Mouse (Mus musculus) heart, adult 18-20 months (tissue): ENCODE measurements around the gene Gpr137. TPM values are rescaled to one million over a fixed set of nuclear protein-coding genes. Genes with fewer than 3 reads are reported as not detected.
"Not testable (repeated sequence)": the region's sequence is repeated elsewhere in the genome, so short reads cannot be mapped to it uniquely, and the experiment has no call there.

Source experiments
- DNase-seq, 2 experiments: peaks; one replicate each; pipeline ENCODE4 v3.0.0; 2021 to 2022; ENCODE audit warnings: mixed read lengths in 1 of 2
- long read RNA-seq, 2 experiments: library from polyadenylated mRNA; stranded (forward); transcript quantifications; one replicate each; pipeline ENCODE4 v2.0.0; 2021
- total RNA-seq, 2 experiments: library from RNA; stranded (reverse); gene quantifications; 2 replicates each; pipeline ENCODE4 v1.2.3; 2021

Gene Gpr137
- total RNA-seq = 10 to 100 TPM; 32.4 to 33.0 TPM
- long read RNA-seq, experiment 1, transcript Gpr137-205 (7 exons, 1,858 nt) = major isoform, 7 of 11 reads
- long read RNA-seq, experiment 1, partial matches to known transcripts = 1 of 11 reads
- long read RNA-seq, experiment 1, other reads (novel, unspliced or antisense) = 2 of 11 reads
- long read RNA-seq, experiment 2, partial matches to known transcripts = 0 of 7 reads
- long read RNA-seq, experiment 2, other reads (novel, unspliced or antisense) = 4 of 7 reads

DNA sequence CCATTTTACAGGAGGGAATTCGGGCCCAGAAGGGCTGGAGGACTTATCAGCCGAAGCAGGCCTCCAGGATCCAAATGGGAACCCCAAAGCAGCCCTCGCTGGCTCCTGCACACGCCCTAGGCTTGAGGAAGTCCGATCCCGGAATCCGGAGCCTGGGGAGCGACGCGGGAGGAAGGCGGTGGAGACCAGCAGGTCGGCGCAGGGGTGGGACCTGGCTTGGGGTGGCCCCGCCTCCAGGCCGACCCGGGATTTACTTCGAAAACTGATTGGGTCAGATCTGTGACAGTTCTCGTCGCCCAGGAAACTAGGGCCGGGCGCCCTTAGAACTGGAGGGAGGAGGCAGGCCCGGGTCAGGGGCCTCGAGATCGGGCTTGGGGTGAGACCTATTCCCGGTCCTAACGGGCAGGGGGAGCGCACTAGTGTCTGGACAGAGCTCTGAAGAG lies at the start of gene Gpr137:
Gpr137 (minus strand) TSS at position 232 of the 443 bp plus-strand sequence.
- DNase-seq = peak; percentile 95 to 99

DNA sequence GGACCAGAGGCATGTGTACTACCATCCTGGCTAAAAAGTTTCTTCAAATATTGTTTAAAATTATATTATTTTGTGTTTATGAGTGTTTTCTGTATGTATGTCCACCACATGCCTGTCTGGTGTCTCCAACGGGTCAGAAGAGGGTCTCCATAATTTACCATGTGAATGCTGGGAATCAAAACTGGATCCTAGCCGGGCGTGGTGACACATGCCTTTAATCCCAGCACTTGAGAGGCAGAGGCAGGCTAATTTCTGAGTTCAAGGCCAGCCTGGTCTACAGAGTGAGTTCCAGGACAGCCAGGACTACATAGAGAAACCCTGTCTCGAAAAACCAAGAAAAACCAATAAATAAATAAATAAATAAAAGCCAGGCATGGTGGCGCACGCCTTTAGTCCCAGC lies 48.9 kb upstream of the Gpr137 start:
- DNase-seq = not testable (repeated sequence)

DNA sequence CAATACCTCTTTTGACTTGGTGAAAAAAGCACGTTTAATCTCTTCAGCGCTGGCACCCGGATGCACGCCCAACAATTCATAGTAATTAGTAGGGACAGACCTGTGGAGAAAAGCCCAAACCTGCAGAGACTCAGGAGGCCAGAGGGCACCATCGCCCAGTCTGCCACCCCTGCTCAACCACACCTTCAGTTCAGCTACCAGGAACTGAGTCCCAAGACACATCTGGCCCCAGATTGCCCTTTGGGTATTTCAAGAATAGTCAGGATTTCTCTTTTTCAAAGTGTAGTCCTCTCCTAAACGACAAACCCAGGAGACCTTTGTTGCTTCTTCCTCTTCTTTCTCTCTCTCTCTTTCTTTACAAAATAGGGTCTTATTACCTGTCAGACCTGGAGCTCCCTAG lies 48.4 kb upstream of the Gpr137 start:
- no peak for DNase-seq

DNA sequence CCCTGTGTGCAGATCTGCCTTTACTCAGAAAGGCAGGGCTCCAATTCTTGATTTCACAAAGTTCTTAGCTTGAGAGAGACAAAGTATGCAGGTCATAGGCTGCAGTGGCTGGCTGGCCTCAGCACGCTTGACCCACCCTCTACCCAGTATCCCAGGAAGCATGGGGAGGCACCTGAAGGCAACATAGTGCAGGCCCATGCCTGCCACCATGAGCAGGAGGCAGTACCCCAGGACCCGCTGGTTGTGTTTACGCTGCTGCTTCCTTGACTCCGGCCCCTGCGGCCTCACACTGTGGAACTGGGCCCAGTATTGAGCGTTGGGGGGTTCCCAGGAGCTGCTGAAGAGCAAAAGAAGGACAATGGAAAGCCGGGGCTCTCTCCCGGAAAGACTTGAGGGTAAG lies 47.0 kb upstream of the Gpr137 start:
- DNase-seq = no peak

DNA sequence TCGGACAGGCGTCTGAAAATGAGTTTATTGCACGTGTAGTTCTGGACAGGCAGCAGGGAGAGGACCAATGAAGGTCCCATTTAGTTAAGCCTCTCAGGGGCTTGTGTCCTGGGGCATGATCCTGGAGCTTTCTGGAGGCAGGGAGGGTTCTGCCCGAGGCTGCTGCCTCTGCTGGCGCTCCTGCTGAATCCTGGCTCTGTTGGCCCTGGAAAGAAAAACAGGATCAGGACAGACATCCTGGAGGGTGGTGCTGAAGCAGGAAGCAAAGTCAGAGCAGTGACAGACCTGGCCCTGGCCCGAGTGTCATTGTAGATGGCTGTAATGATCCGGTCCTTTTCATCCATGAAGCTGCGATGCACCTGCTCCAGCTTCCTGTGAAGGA lies 45.6 kb upstream of the Gpr137 start:
- DNase-seq = no peak

DNA sequence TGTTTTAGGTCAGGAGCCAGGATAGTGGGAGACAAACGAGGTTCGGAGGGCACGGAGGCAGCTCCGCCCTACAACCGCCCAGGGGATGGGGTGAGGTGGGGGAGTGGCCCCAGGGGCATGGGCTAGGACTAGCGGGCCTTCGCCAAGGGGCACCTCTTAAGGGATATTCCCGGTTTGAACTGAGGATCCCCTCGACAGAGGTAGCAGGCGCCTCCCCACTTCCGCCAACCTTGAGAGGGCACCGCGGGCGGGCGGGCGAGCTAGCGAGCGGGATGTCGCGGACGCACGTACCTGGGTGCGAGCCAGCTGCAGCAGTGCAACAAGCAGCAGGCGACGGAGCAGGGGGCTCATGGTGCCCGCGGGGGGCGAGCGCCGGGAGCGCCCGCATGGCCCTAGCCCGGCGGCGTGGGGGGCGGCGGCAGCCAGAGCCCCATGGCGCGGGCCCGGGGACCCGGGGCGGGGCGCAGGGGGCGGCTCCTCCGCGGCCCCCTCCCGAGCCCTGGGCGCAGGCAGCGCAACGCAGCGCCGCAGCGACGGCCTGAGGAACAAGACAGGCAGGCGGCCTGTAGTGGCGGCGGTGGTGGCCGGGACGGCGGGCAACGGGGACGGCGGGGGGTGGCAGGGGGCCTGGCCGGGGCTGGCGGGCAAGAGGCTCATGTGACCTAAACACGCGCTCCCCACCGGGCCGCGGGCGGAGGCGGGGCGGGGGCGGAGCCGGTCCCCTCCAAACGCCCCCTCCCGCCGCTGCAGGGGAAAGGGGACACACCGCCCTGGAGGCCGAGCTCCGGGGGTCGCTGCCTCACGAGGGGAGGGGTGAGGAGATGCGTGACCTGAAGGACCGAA lies 45.0 kb upstream of the Gpr137 start, which contains the start of gene Vegfb:
Vegfb (minus strand) TSS at position 591 of the 843 bp plus-strand sequence.
- DNase-seq = peak; percentile 81

DNA sequence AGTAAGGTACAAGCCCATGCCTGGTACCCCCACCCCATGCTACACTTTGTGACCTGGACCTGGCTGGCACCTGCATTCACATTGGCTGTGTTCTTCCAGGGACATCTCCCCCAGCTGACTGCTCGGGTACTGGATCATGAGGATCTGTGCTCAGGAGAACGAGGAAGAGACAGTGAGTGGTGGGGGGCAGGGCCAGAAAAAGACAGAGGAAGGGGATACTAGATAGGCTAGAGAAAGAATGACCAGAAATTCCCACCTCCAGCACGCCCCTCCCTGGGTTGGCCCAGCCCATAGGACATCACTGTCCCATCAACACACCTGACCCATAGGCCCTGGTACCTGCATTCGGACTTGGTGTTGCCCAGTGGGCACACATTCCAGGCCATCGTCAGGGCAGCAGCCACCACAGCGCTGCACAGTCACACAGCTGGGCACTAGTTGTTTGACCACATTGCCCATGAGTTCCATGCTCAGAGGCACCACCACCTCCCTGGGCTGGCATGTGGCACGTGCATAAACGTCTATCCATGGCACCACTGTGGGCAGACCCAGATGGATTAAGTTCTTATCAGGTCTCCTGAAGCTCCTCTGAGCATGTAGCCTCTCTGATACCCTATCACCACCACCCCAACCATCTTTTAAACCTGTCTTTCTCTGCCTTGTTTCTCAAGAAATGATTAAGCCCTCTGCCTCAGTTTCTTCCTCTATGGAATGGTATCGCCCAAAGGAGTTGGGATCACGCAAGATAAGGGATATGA lies 43.9 kb upstream of the Gpr137 start:
- no peak for DNase-seq

DNA sequence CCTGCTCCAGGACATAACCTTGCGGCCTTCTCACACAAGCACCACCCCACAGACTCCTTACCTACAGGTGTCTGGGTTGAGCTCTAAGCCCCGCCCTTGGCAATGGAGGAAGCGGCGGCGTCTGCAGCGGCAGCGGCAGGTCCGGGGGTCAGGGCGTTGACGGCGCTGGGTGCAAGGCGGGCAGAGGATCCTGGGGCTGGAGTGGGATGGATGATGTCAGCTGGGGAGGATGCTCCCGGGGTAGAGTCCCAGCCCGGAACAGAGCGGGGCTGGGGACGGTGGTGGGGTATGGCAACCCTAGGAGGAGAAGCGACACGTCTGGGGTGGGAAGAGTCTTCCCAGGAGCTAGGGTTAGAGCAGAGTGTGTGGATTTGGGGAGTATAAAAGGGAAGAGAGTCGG lies 43.0 kb upstream of the Gpr137 start:
- DNase-seq = no peak

DNA sequence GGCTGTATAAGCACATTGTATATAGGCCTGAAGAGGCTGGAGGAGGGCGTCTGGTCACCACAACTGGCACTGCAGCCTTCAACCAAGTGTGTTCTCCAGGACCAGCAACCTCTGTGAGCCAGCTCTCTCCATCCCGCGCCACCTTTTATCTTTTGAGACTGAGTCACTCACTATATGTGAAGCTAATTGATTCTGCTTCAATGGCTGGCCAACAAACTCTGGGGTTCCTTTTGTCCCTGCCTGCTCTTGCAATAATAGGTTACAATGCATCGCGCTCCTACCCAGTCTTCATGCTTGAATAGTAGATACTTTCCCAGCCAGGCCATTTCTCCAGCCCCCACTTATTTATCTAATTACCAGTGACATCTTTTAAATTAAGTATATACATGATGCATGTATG lies 41.3 kb upstream of the Gpr137 start:
- DNase-seq = no peak

DNA sequence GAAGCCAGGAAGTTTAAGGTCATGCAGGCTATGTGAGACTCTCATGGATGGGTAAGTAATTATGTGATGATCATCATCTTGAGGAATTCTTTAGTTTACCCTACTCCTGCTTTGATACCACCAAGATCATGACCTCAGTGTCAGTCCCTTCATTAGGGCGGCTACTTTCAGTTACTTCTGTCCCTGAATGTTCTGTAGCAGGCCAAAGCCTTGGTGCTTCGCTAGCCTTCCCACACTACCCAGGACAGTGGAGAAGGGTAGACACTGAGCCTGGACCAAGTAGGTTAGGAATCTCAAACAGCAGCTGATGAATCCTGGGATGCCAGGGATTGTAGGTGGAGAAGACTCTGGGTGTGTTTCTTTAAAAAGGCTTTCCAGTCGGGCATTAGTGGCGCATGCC lies 39.2 kb upstream of the Gpr137 start:
- DNase-seq = no peak

DNA sequence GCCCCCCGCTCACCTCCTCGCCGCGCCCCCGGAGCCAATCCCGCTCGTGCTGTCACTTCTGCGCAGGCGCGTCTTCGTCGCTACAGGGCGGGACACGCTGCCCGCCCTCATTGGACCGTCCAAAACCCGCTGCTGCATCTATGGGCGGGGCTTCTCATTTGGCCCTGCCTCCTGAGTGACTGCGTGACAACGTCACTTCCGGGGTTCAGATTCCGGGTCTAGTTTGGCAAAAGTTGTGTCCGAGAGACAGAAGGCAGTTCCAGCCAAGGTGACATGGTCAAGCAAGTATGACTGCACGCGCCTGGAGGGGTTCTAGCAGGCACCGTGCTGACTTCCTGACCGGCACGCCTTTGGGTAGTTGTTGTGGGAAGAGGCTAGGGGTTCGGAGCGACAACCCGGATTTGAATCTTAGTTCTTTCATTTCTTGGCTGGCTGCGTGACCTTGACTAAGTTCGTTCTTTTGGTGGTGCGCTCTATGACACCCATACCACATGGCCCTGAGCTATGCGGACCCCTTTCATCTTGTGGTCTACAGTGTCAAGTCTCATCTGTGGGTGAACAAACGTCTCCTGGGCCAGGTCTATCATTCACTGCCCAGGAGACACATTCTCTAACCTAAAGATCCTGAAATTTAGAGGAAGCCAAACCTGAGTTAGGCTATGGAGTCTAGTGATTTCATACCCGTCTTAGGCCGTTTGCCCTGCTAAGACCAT lies 38.3 kb upstream of the Gpr137 start, which contains the start of gene Fkbp2:
Fkbp2 (minus strand) TSS at position 121 of the 713 bp plus-strand sequence.
- peak; percentile 99 for DNase-seq

DNA sequence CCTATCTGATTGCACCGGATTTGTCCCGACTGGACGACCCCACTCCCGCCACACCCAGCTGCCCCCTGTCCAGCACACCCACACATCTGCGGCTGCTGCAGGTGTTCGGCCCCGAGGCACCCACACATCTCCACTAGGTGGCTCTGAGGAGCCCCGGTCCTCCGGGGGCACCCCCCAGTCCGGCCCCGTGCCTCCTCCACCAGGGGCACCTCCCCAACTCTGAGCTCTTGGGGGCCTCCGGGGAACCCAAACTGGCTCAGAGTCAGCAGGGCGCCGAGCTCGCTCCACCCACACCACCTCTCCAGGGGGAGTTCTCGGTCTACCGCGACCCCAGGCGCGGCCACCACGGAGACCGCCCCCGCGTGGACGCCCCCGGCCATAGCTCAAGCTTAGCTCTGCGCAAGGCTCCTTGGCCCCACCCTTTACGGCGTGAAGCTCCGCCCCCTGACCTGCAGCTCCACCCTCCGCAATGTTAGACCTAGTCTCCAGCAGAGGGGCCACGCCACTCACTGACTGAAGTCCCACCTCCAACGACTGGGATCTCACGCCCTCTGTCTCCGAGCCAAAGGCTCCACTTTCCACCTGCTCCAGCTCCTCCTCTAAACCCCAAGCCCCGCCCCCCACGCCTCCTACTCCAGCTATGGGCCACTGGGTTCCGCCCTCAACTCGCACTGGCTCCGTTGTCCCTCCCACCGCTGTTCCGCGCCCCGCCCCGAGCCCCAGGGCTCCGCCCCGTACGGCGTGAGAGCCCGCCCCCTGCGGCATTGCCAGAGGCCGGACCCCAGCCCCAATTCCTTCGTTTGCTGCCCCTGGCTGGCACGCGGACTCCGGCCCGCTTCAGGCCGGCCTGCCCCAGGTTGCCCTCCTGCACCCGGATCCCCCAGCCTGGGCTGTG lies 37.5 kb upstream of the Gpr137 start:
- DNase-seq = peak; percentile 100

DNA sequence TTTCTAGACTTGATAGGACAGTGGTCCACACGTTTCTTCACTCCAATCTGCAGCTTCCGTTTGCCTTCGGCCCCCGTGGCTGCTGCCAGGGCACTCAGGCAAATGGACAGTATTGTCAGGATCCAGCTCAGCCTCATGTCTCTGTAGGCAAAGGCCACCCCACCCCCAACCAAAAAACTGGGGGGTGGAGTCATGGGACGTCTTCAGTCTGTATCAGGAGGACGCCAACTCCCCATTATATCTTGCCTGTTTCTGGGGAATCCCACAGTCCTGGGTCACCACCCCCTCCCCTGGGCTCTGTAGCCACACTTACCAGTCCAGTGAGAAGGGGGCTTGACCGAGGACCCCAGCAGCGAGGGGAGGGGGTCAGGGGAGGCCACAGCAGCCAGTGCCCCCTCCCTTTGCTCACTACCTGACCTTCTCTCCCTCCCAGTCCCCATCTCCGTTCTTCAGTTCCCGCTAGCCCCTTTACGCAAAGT lies 36.8 kb upstream of the Gpr137 start:
- peak in 1 of 2 experiments; percentile 53 for DNase-seq

DNA sequence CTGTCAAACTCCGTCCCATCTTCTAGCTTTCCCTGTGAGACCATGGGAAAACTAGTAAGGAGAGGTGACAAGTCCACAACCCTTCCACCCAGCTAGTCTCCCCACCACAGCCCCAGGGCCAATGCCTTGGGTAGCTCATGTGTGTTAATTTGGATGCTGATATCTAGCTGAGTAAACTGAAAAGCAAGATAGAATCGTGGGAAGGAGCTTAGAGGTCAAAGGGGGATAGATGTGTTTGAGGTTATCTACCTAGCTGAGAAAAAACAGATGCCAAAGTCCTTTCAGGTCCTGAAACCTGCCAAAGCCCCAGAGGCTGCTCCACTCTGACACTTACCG lies 36.3 kb upstream of the Gpr137 start:
- DNase-seq = no peak

DNA sequence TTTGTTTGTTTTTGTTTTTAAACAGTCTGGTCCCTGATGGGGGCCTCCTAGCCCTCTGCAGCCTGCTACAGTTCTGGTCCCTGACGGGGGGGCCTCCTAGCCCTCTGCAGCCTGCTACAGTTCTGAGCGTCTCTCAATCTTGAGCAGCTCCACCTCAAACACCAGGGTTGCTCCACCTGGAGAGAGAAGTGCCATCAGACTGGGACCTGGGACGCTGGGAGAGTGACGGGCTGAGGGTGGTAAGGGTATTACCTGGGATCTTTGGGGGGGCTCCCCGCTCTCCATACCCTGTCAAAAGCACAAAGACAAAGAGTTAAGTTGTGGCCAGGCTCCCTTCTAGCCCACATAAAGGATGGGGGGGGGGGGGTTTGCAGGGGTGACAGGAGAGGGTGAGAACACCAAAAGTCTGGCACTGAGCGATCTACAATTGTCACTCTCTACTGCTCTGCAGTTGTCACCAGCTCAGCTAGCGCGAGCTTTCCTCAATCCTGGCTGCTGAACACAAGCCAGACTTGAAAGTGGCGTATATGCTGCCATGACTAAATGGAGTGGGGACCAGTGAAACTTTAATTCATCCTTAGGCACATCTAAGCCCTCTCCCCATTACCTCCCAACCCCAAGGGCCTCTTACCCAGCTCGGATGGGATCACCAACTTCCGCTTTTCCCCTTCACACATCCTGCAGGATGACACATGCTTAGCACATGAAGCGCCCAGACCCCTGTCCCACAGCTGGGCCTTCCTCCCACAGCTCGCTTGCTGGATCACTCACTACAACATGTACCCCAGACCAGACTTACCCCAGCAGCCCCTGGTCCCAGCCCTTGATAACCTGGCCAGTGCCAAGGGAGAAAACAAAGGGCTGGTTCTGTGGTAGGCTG lies 35.7 kb upstream of the Gpr137 start:
- DNase-seq = no peak

DNA sequence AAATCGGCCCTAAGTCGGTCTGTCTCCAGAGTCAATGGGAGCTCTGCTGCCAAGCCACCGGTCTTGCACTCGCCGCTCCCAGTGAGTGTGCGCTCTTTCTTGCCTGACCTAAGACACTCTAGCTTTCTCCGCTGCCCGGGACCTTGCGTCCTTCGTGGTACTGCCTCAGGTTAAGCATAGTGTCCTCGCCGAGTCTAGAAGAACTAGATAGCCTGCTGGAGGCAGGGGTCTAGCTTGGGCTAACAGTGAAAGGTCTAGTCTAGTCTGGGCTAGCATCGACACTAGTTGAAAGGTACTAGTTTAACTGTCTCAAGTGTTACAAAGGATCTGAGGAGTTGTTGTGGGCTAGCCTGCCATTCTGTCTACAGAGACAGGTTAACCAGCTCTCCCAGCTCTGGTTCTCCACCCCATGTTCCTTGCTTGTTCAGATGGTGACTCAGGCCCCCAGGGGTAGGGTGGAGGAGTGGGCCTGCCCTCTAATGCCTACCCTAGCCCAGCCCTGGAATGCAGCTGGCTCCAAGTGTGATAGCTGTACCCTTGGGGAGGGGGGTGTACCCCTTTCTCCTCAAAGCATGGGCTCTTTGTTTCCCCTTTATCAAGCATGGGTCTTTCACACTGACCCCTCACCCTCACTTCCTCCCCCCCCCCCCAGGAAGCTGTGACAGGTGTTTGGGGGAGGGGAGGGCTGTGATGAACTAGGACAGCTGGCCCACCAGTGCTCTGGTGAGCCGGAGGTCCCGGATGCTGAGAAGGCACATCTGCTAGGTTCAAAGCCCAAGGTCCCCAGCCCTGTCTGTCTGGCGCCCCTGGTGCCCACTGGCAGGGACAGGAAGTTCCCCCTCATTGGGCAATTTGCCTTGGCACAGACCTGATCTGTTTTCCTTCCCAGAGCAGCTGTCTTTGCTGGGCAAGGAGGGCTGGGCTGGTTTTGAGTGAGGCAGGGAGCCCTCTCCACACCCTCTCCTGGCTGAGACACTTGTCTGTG lies 33.5 kb upstream of the Gpr137 start, which contains the start of gene Plcb3:
Plcb3 (minus strand) TSS at position 934 of the 985 bp plus-strand sequence.
- peak; percentile 69 to 80 for DNase-seq

DNA sequence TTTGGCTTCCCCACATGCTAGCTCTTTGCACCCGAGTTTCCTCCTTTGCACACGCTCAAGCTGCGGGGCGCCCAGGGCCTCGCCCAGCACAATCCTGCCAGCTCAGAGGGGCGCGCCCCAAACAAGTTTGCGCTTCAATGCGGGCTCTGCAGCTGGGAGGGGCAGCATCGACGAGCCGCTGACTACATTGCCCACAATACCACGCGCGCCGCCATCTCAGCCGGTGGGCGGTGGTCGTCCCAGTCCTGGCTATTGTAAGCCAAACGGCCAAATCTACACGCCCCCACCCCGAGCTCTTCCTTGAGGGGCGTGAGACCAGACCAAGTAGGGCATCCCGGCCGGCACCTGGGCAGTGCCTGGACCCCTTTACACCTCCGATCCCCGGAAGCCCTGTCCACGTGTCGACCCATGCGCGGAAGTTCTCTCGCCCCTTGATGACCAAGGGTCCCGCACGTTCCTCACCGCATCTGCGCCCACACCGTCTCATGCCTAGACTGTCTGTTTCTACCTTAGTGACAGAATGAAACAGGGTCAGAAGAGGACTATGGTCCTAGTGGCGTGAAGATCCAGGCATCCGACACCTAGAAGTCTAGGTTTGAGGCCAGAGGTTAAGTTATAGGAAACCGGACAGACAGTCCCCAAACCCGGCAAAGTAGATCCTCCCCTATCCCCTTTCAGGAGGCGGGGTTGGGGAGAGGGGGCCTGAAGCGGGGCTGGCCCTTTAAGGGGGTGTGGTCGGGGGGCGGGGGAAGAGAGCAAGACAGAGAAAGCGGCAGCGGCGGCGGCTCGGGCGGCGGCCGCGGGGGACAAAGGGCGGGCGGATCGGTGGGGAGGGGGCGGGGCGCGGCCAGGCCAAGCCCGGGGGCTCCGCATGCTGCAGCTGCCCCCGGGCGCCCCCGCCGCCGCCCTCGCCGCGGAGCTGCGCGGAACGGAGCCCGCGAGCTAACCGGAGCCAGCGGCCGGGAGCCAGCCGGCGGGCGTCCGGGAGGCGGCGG lies 32.2 kb upstream of the Gpr137 start, which contains the start of gene Ppp1r14b:
Ppp1r14b (plus strand) TSS at position 758 of the 995 bp plus-strand sequence.
- peak; percentile 86 to 89 for DNase-seq
